Mouse (Mus musculus) kidney, postnatal 0 days (tissue): ENCODE measurements at regions not wholly inside any gene's neighbourhood (a gene's known extent, or its start where the extent isn't known, plus 50 kb on each side); places are given as distances from the start of the nearest gene placed in this dataset.

Experiments
- ATAC-seq: fragments of 200-750 bp; cut with Nextera tagmentation; replicated peaks from 2 replicates; pipeline ENCODE4 v1.8.0; 2017; ENCODE audit warnings: low read depth, moderate number of reproducible peaks, moderate TSS enrichment, moderate library complexity; ENCODE audit not compliant: low FRiP score
- DNase-seq: peaks from one replicate; pipeline ENCODE4 v3.0.0-alpha.2; 2016; ENCODE audit warnings: low spot score
- H3K27ac ChIP-seq: fragments of 300-500 bp; sonication (generic); 2 replicates; pipeline ENCODE4 v1.5.1; 2014; ENCODE audit warnings: mild to moderate bottlenecking
- H3K27me3 ChIP-seq: fragments of 300-500 bp; sonication (generic); 2 replicates; pipeline ENCODE4 v1.6.1; 2014; ENCODE audit warnings: low read length, mixed read lengths; ENCODE audit not compliant: insufficient read depth
- H3K36me3 ChIP-seq: fragments of 300-500 bp; sonication (generic); 2 replicates; pipeline ENCODE4 v1.6.1; 2014; ENCODE audit warnings: low read length, mixed read lengths; ENCODE audit not compliant: insufficient read depth
- H3K4me1 ChIP-seq: fragments of 300-500 bp; sonication (generic); replicated peaks from 2 replicates; pipeline ENCODE4 v1.6.1; 2014; ENCODE audit warnings: antibody characterized with exemption, low read length, mixed read lengths; ENCODE audit not compliant: insufficient read depth
- H3K4me2 ChIP-seq: fragments of 300-500 bp; sonication (generic); 2 replicates; pipeline ENCODE4 v1.6.1; 2014; ENCODE audit warnings: mild to moderate bottlenecking, low read length, moderate library complexity, mixed read lengths
- H3K4me3 ChIP-seq: fragments of 300-500 bp; sonication (generic); replicated peaks from 2 replicates; pipeline ENCODE4 v1.5.1; 2014; ENCODE audit warnings: low read depth, low read length
- H3K9ac ChIP-seq: fragments of 300-500 bp; sonication (generic); 2 replicates; pipeline ENCODE4 v1.6.1; 2014; ENCODE audit warnings: low read depth, low read length
- H3K9me3 ChIP-seq: fragments of 300-500 bp; sonication (generic); replicated peaks from 2 replicates; pipeline ENCODE4 v1.6.1; 2016; ENCODE audit warnings: low read length, inconsistent platforms, mixed read lengths
- CTCF ChIP-seq: IDR thresholded peaks from 2 replicates; pipeline ENCODE4 v1.5.1; 2016; ENCODE audit warnings: antibody characterized with exemption, low read depth, mild to moderate bottlenecking, moderate library complexity
- WGBS: fragments of 180-500 bp; shearing (Covaris S2); extraction: QIAGEN DNeasy Blood & Tissue Kit; methylation state at CpG from one replicate; pipeline ENCODE4 v1.1.7; 2014; 5-methylcytosine and 5-hydroxymethylcytosine counted together

DNA sequence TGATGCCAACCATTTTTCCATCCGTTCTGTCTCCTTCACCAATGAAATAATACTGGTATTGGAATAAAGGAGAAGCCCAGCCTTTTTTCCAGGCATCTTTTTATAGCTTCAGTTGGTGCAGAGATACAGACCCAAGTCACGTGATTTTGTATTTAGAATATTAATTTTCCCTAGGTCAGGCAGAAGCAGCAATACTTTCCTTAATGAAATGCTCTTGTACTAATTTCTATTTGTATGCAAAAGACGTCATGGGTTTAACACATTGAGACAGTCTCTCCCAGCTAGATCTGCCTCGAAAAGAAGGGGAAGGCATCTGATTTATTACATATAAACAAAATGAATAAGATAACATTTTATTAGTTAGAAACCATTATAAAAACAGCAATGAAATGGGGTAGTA is 302.3 kb upstream of the Ldb2 start:
- Histone ChIP-seq H3K36me3 (no peaks in the 10 kb centered on the region), H3K9me3 (no peaks in the 10 kb centered on the region), H3K27ac (no peak overlapping the region), H3K9ac (no peak overlapping the region), H3K4me1 (no peaks in the 10 kb centered on the region), H3K4me2 (no peak overlapping the region), H3K4me3 (no peak overlapping the region), H3K27me3 (no peaks in the 10 kb centered on the region)
- no peak for TF ChIP-seq CTCF
- ATAC-seq (no peak), DNase-seq (no peak)
- 38% methylated on average over 4 of the region's 4 CpGs for WGBS

DNA sequence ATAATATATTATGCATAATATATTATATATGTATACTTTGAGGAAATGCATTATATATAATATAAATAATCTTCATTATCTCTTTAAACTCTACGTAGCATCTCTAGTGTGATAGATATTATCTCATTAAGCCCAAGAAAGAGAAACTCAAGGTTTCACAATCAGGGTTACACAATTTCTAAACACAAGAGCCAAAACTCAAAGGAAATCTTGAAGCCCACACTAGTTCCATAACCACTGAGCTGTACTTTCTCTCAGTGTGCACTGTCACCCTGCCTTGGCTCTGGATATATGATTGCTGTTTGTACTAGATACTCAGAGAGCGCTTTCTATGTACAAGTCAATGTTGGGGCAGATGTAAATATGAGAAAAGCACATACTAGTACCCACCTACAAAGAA is 299.6 kb upstream of the Ldb2 start:
- Histone ChIP-seq H3K4me1 (no peaks in the 10 kb centered on the region), H3K36me3 (no peaks in the 10 kb centered on the region), H3K9me3 (no peaks in the 10 kb centered on the region), H3K9ac (no peak overlapping the region), H3K27me3 (no peaks in the 10 kb centered on the region), H3K27ac (no peak overlapping the region), H3K4me3 (no peak overlapping the region), H3K4me2 (no peak overlapping the region)
- no peak for TF ChIP-seq CTCF
- no peak for DNase-seq
- WGBS = 95% methylated on average over 2 of the region's 2 CpGs
- no peak for ATAC-seq

DNA sequence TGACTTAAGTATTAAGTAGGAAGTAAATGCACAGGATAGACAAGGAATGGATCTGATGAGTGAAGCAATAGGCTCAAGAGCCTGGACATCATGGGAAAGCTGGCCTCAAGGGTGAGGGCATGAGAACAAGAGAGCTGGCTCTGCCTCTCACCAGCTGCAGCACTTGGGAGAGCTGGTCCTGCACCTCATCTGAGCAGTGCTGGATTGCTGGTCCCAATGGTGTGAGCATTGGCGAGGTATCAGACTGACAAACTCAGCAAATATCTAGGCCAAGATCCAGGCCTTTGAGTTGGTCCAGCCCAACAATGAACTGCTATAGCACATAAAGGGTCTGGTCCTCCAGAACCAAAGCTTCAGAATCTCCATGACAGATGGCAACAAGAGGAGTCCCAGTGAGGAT is 298.5 kb upstream of the Ldb2 start:
- DNase-seq = no peak
- no peaks in the 10 kb centered on the region for H3K9me3 ChIP-seq
- H3K4me1 ChIP-seq = no peaks in the 10 kb centered on the region
- 92% methylated on average over 1 of the region's 1 CpGs for WGBS
- no peak for ATAC-seq
- H3K36me3 ChIP-seq = no peaks in the 10 kb centered on the region
- no peaks in the 10 kb centered on the region for H3K27me3 ChIP-seq
- no peak overlapping the region for H3K9ac ChIP-seq
- no peak overlapping the region for H3K27ac ChIP-seq
- TF ChIP-seq CTCF = no peak
- H3K4me3 ChIP-seq = no peak overlapping the region
- H3K4me2 ChIP-seq = no peak overlapping the region

DNA sequence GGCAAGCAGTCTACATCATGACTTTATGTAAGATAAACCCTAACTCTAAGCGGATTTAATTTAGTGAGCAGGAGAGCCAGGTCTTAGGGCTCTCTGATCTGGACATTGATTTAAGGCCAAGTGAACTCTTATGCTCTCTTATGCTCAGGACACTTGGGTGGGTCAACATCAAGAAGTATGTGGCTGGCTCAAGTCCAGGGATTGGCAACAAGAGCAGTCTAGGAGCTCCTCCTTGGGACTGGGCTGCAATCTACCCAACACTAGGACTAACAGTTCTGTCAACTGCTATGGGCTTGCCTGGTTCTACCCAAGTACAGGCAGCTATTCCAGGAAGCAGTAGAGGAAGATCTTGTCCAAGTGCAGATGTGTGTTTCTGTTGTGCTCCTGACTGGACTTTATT is 285.3 kb upstream of the Ldb2 start:
- H3K4me1 ChIP-seq = no peaks in the 10 kb centered on the region
- H3K27ac ChIP-seq = no peak overlapping the region
- ATAC-seq (no peak), DNase-seq (no peak)
- H3K4me3 ChIP-seq = no peak overlapping the region
- H3K9me3 ChIP-seq = no peaks in the 10 kb centered on the region
- 41% methylated on average over 1 of the region's 1 CpGs for WGBS
- H3K27me3 ChIP-seq = no peaks in the 10 kb centered on the region
- H3K4me2 ChIP-seq = no peak overlapping the region
- H3K9ac ChIP-seq = no peak overlapping the region
- TF ChIP-seq CTCF = no peak
- H3K36me3 ChIP-seq = no peaks in the 10 kb centered on the region

- ATAC-seq (no peak), DNase-seq (no peak)
- Histone ChIP-seq H3K4me2 (no peak overlapping the region), H3K4me1 (no peaks in the 10 kb centered on the region), H3K9me3 (no peaks in the 10 kb centered on the region), H3K4me3 (no peak overlapping the region), H3K27ac (no peak overlapping the region), H3K27me3 (no peaks in the 10 kb centered on the region), H3K36me3 (no peaks in the 10 kb centered on the region), H3K9ac (no peak overlapping the region)
- TF ChIP-seq CTCF = no peak
Measured at GRCm38 (mm10) chr5:45082601-45083000, 283.1 kb upstream of the Ldb2 start.

DNA sequence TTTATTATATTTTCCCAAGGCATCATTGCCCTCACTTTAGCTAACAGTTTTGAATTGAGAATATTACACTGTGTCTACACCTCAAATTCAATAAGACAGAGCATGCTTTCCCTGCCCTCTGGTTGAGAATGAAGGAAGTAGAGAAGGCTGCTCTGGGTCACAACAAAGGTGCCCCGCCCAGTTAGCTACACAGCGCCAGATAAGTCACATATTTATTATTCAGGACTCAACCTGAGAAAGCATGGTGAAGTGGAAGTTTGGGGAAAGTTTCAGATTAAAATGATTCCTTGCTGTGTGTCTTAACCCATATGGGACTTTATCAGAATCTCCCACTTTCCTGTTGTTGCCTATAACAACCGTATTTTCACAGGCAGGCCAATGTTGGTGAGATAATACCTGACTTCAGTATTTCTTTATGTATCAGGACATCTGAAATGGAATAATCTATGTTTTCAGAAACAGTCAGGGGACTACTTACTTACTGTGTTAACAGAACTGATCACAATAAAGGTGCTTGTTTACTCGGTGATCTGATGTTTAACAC is 276.9 kb upstream of the Ldb2 start:
- no peak overlapping the region for H3K4me3 ChIP-seq
- H3K27me3 ChIP-seq = no peaks in the 10 kb centered on the region
- WGBS = 80% methylated on average over 4 of the region's 4 CpGs
- ATAC-seq = no peak
- no peak overlapping the region for H3K4me2 ChIP-seq
- no peak for DNase-seq
- no peak overlapping the region for H3K27ac ChIP-seq
- no peaks in the 10 kb centered on the region for H3K36me3 ChIP-seq
- H3K9ac ChIP-seq = no peak overlapping the region
- no peak for TF ChIP-seq CTCF
- no peaks in the 10 kb centered on the region for H3K4me1 ChIP-seq
- H3K9me3 ChIP-seq = no peaks in the 10 kb centered on the region

- Histone ChIP-seq H3K4me1 (no peaks in the 10 kb centered on the region), H3K27me3 (no peaks in the 10 kb centered on the region), H3K4me3 (no peak overlapping the region), H3K27ac (no peak overlapping the region), H3K9ac (no peak overlapping the region), H3K36me3 (no peaks in the 10 kb centered on the region), H3K9me3 (no peaks in the 10 kb centered on the region), H3K4me2 (no peak overlapping the region)
- DNase-seq = no peak
- TF ChIP-seq CTCF = no peak
- ATAC-seq = no peak
Measured at GRCm38 (mm10) chr5:45075195-45075594, 275.7 kb upstream of the Ldb2 start.
